Mouse (Mus musculus) spleen, postnatal 36 days (tissue): Measurements from ENCODE around the gene 1700056E22Rik.

Source experiments
- DNase-seq, 2 experiments: peaks; one replicate each; pipeline ENCODE4 v3.0.0; 2022; ENCODE audit warnings: low spot score in 2 of 2, mixed read lengths in 1 of 2

The 1700056E22Rik gene

GRCm38 (mm10) chr1:184019042-184019721, 14.9 kb downstream of the 1700056E22Rik start:
- no peak for DNase-seq

GRCm38 (mm10) chr1:184017606-184018005, 16.5 kb downstream of the 1700056E22Rik start:
- DNase-seq = no peak

GRCm38 (mm10) chr1:184015995-184016730, 17.9 kb downstream of the 1700056E22Rik start:
- DNase-seq = no peak

GRCm38 (mm10) chr1:184014091-184014490, 20.0 kb downstream of the 1700056E22Rik start:
- peak; percentile 45 to 48 for DNase-seq

- no peak for DNase-seq
These were observed 21.0 kb downstream of the 1700056E22Rik start, which contains the start of gene Dusp10 for GRCm38 (mm10) chr1:184013106-184013505. Gene Dusp10, plus strand, starts transcription at chr1:184013302.

- no peak for DNase-seq
These were observed 22.8 kb downstream of the 1700056E22Rik start for GRCm38 (mm10) chr1:184011311-184011710.

GRCm38 (mm10) chr1:184006086-184006485, 28.0 kb downstream of the 1700056E22Rik start:
- no peak for DNase-seq

GRCm38 (mm10) chr1:184005315-184006058, 28.6 kb downstream of the 1700056E22Rik start:
- peak; percentile 67 to 69 for DNase-seq

GRCm38 (mm10) chr1:184004311-184004710, 29.8 kb downstream of the 1700056E22Rik start:
- no peak for DNase-seq

- no peak for DNase-seq
These were observed 31.6 kb downstream of the 1700056E22Rik start for GRCm38 (mm10) chr1:184002470-184002869.

GRCm38 (mm10) chr1:183997207-183997606, 36.9 kb downstream of the 1700056E22Rik start:
- no peak for DNase-seq

- no peak for DNase-seq
These were observed 42.2 kb downstream of the 1700056E22Rik start for GRCm38 (mm10) chr1:183991921-183992320.

GRCm38 (mm10) chr1:183987711-183988245, 46.3 kb downstream of the 1700056E22Rik start:
- no peak for DNase-seq
